Mouse (Mus musculus) myocyte (in vitro differentiated cells): ENCODE data around the gene Fam178b. TPM values are rescaled to one million over a fixed set of nuclear protein-coding genes. Genes with fewer than 3 reads are reported as not detected.

ENCODE experiments used
- H3K27me3 ChIP-seq: one replicate; pipeline ENCODE4 v1.6.1; 2011; ENCODE audit not compliant: control insufficient read depth, insufficient read depth, insufficient read length
- H3K36me3 ChIP-seq: one replicate; pipeline ENCODE4 v1.6.1; 2011; ENCODE audit not compliant: control insufficient read depth, insufficient read depth
- H3K4me2 ChIP-seq: one replicate; pipeline ENCODE4 v1.6.1; 2011; ENCODE audit warnings: low read depth, control low read depth
- H3K4me3 ChIP-seq: one replicate; pipeline ENCODE4 v1.5.1; 2011; ENCODE audit warnings: mild to moderate bottlenecking, control low read depth, moderate library complexity
- H3K79me2 ChIP-seq: one replicate; pipeline ENCODE4 v1.6.1; 2011; ENCODE audit not compliant: control insufficient read depth, insufficient read depth
- H3ac ChIP-seq: one replicate; pipeline ENCODE4 v1.6.1; 2011; ENCODE audit not compliant: control insufficient read depth, insufficient read length
- CEBPB ChIP-seq: IDR thresholded peaks from 2 replicates; pipeline ENCODE4 v1.6.1; 2011; ENCODE audit warnings: mild to moderate bottlenecking, moderate library complexity; ENCODE audit not compliant: poor library complexity, insufficient read depth, severe bottlenecking
- E2F4 ChIP-seq: IDR thresholded peaks from one replicate; pipeline ENCODE4 v1.6.1; 2011; ENCODE audit warnings: mild to moderate bottlenecking, control low read depth, moderate library complexity; ENCODE audit not compliant: insufficient read depth
- MAX ChIP-seq: IDR thresholded peaks from one replicate; pipeline ENCODE4 v1.6.1; 2011; ENCODE audit warnings: low read depth, mild to moderate bottlenecking, control low read depth
- MYOD1 ChIP-seq, 3 experiments: IDR thresholded peaks; one replicate each; pipeline ENCODE4 v1.6.1; 2011; ENCODE audit warnings: control low read depth in 2 of 3, low read depth in 2 of 3, mild to moderate bottlenecking in 2 of 3, moderate library complexity in 1 of 3; ENCODE audit not compliant: insufficient read length in 2 of 3, control insufficient read depth in 1 of 3
- MYOG ChIP-seq, 3 experiments: IDR thresholded peaks; one replicate each; pipeline ENCODE4 v1.6.1; 2011; ENCODE audit warnings: control low read depth in 2 of 3, low read depth in 2 of 3, mild to moderate bottlenecking in 2 of 3; ENCODE audit not compliant: insufficient read length in 2 of 3, control insufficient read depth in 1 of 3, insufficient read depth in 1 of 3
- POLR2A ChIP-seq: IDR thresholded peaks from one replicate; pipeline ENCODE4 v1.6.1; 2011; ENCODE audit warnings: low read depth, mild to moderate bottlenecking, control low read depth, moderate library complexity; ENCODE audit not compliant: insufficient read length
- POLR2AphosphoS2 ChIP-seq: IDR thresholded peaks from one replicate; pipeline ENCODE4 v1.6.1; 2011; ENCODE audit warnings: low read depth, control low read depth; ENCODE audit not compliant: insufficient read length
- REST ChIP-seq: IDR thresholded peaks from one replicate; pipeline ENCODE4 v1.6.1; 2011; ENCODE audit warnings: mild to moderate bottlenecking, control low read depth, moderate library complexity; ENCODE audit not compliant: insufficient read depth, insufficient read length
- SRF ChIP-seq: IDR thresholded peaks from one replicate; pipeline ENCODE4 v1.6.1; 2011; ENCODE audit warnings: low read depth; ENCODE audit not compliant: control insufficient read depth, insufficient read length
- TCF12 ChIP-seq: IDR thresholded peaks from one replicate; pipeline ENCODE4 v1.6.1; 2011; ENCODE audit warnings: mild to moderate bottlenecking, control low read depth; ENCODE audit not compliant: poor library complexity, insufficient read depth, severe bottlenecking
- TCF3 ChIP-seq: IDR thresholded peaks from one replicate; pipeline ENCODE4 v1.6.1; 2011; ENCODE audit warnings: low read depth, control low read depth; ENCODE audit not compliant: insufficient read length
- USF1 ChIP-seq: IDR thresholded peaks from one replicate; pipeline ENCODE4 v1.6.1; 2011; ENCODE audit warnings: low read depth, mild to moderate bottlenecking, control low read depth, moderate library complexity
- polyA plus RNA-seq: library from polyadenylated mRNA; unstranded; fragments of >200 nt; fragmentation: generic; extraction: Trizol; gene quantifications from one replicate; pipeline ENCODE4 v1.2.1, GENCODE M21; 2012; ENCODE audit warnings: missing spikeins

The Fam178b gene
- polyA plus RNA-seq, 1 experiment, result 1.5 TPM

GRCm38 (mm10) chr1:36707166-36707565 is 24.2 kb upstream of the Fam178b start:
- Histone ChIP-seq H3ac (no peak overlapping the region), H3K27me3 (no peaks in the 10 kb centered on the region), H3K36me3 (peaks cover 18% of the 10 kb centered on the region), H3K79me2 (peaks cover 33% of the 10 kb centered on the region), H3K4me3 (no peak overlapping the region), H3K4me2 (no peak overlapping the region)
- no peak for TF ChIP-seq SRF
- TF ChIP-seq MYOG (IDR thresholded peaks at IDR 0.05; ENCODE audit: control insufficient read depth in 1 of 3, insufficient read depth in 1 of 3, insufficient read length in 2 of 3, low read depth in 2 of 3), result no peak
- no peak for TF ChIP-seq USF1
- no peak for TF ChIP-seq TCF12
- no peak for TF ChIP-seq TCF3
- TF ChIP-seq MYOD1 (IDR thresholded peaks at IDR 0.05; ENCODE audit: control insufficient read depth in 1 of 3, insufficient read length in 2 of 3, low read depth in 2 of 3), result no peak

DNA sequence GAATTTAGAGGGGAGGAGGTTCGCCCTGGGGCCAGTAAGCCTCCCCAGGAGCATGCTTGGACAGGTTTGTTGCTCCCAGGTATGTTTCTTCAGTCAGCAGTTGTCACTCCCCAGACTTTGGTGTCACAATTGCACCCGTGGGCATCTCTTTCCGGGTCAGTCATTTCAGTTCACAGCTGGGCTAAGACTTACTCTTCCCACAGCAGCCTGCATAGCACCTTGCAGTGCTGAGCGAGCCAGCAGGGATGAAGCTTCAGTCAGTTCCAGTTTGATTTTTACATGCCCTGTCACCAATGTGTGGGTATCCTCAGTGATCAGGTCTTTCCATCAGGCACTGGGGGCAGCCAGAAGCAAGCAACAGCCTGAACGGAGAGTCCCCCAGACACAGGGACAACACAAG is 14.0 kb upstream of the Fam178b start:
- Histone ChIP-seq H3K36me3 (peaks cover 22% of the 10 kb centered on the region), H3K27me3 (no peaks in the 10 kb centered on the region), H3K79me2 (peaks cover 9% of the 10 kb centered on the region), H3K4me2 (no peak overlapping the region), H3ac (no peak overlapping the region), H3K4me3 (no peak overlapping the region)
- no peak for TF ChIP-seq SRF
- TF ChIP-seq POLR2AphosphoS2, result peak; percentile 65

- Histone ChIP-seq H3K36me3 (peaks cover 22% of the 10 kb centered on the region), H3ac (no peak overlapping the region), H3K4me2 (no peak overlapping the region), H3K4me3 (no peak overlapping the region), H3K27me3 (no peaks in the 10 kb centered on the region), H3K79me2 (peaks cover 13% of the 10 kb centered on the region)
- no peak for TF ChIP-seq TCF3
- TF ChIP-seq POLR2A, result peak; percentile 16
These were observed 13.4 kb upstream of the Fam178b start for GRCm38 (mm10) chr1:36696411-36696810.

- no peak overlapping the region for H3ac ChIP-seq
- no peak overlapping the region for H3K4me3 ChIP-seq
- H3K79me2 ChIP-seq, result peaks cover 13% of the 10 kb centered on the region
- H3K36me3 ChIP-seq, result peaks cover 14% of the 10 kb centered on the region
- TF ChIP-seq POLR2A, result no peak
- no peak for TF ChIP-seq TCF12
- TF ChIP-seq MYOG (IDR thresholded peaks at IDR 0.05; ENCODE audit: control insufficient read depth in 1 of 3, insufficient read depth in 1 of 3, insufficient read length in 2 of 3, low read depth in 2 of 3), result no peak
- no peak for TF ChIP-seq MAX
- TF ChIP-seq POLR2AphosphoS2, result no peak
- TF ChIP-seq E2F4, result no peak
- no peak for TF ChIP-seq REST
- no peak for TF ChIP-seq TCF3
- TF ChIP-seq SRF, result no peak
- TF ChIP-seq MYOD1 (IDR thresholded peaks at IDR 0.05; ENCODE audit: control insufficient read depth in 1 of 3, insufficient read length in 2 of 3, low read depth in 2 of 3), result no peak
- TF ChIP-seq USF1, result no peak
- no peak for TF ChIP-seq CEBPB
- H3K4me2 ChIP-seq, result no peak overlapping the region
- no peaks in the 10 kb centered on the region for H3K27me3 ChIP-seq
These were observed 11.9 kb upstream of the Fam178b start for GRCm38 (mm10) chr1:36694871-36695270.

GRCm38 (mm10) chr1:36691271-36692155 is 8.5 kb upstream of the Fam178b start, which contains the start of gene Cox5b:
Gene Cox5b (plus strand): TSS chr1:36691449.
- H3K79me2 ChIP-seq, result peaks cover 13% of the 10 kb centered on the region
- TF ChIP-seq POLR2AphosphoS2 (peak; percentile 57), POLR2A (peak; percentile 68), MAX (no peak)

More at GRCm38 (mm10) chr1:36691271-36692155, 8.5 kb upstream of the Fam178b start, which contains the start of gene Cox5b:
- Histone ChIP-seq H3K36me3 (peaks cover 8% of the 10 kb centered on the region), H3ac (peak within 1 kb of the TSS; percentile 94), H3K4me2 (peak within 1 kb of the TSS; percentile 97), H3K27me3 (no peaks in the 10 kb centered on the region), H3K4me3 (peak within 1 kb of the TSS; percentile 74)
